Mouse (Mus musculus): ENCODE results near the gene Rpgr. TPM values are rescaled to one million over a fixed set of nuclear protein-coding genes. Genes with fewer than 3 reads are reported as not detected.

Gene Rpgr
- total and polyA plus RNA-seq, 3 experiments: not detected

Other genes with a start within 250 kb of the Rpgr start
- gene Srpx, start 99.2 kb downstream of the Rpgr start, total RNA-seq (2012; rRNA removed): not detected in 2 replicates
- gene Srpx, start 99.2 kb downstream of the Rpgr start, polyA plus RNA-seq (2012; ENCODE audit: insufficient read depth in 1 of 2, insufficient read length in 2 of 2, low read depth in 1 of 2, low replicate concordance in 2 of 2, missing spikeins in 1 of 2): not detected
- gene Otc, start 35.4 kb upstream of the Rpgr start, total RNA-seq (2012; rRNA removed): not detected in 2 replicates
- not detected for gene Otc, start 35.4 kb upstream of the Rpgr start, polyA plus RNA-seq (2012; ENCODE audit: insufficient read depth in 1 of 2, insufficient read length in 2 of 2, low read depth in 1 of 2, low replicate concordance in 2 of 2, missing spikeins in 1 of 2)

Data from MEL (cell line).